Mouse (Mus musculus) hindbrain, postnatal 0 days (tissue): Measurements from ENCODE around the gene Rab5if. TPM values are rescaled to one million over a fixed set of nuclear protein-coding genes. Genes with fewer than 3 reads are reported as not detected.
"Not testable (repeated sequence)": the region's sequence is repeated elsewhere in the genome, so short reads cannot be mapped to it uniquely, and the experiment has no call there.

ENCODE experiments used
- ATAC-seq: fragments of 200-750 bp; cut with Nextera tagmentation; 2 replicates; pipeline ENCODE4 v1.8.0; 2017; ENCODE audit warnings: mild to moderate bottlenecking, moderate TSS enrichment, moderate library complexity
- DNase-seq: peaks from one replicate; pipeline ENCODE4 v3.0.0-alpha.2; 2015; ENCODE audit warnings: low spot score
- H3K27ac ChIP-seq: fragments of 300-500 bp; sonication (generic); 2 replicates; pipeline ENCODE4 v1.5.1; 2014; ENCODE audit warnings: mild to moderate bottlenecking
- H3K27me3 ChIP-seq: fragments of 300-500 bp; sonication (generic); 2 replicates; pipeline ENCODE4 v1.6.1; 2014; ENCODE audit warnings: low read length, mixed read lengths; ENCODE audit not compliant: insufficient read depth
- H3K36me3 ChIP-seq: fragments of 300-500 bp; sonication (generic); 2 replicates; pipeline ENCODE4 v1.6.1; 2014; ENCODE audit warnings: low read length, mixed read lengths; ENCODE audit not compliant: insufficient read depth
- H3K4me1 ChIP-seq: fragments of 300-500 bp; sonication (generic); 2 replicates; pipeline ENCODE4 v1.6.1; 2014; ENCODE audit warnings: antibody characterized with exemption, low read length, mixed read lengths; ENCODE audit not compliant: insufficient read depth
- H3K4me2 ChIP-seq: fragments of 300-500 bp; sonication (generic); 2 replicates; pipeline ENCODE4 v1.6.1; 2014; ENCODE audit warnings: low read depth, mild to moderate bottlenecking, low read length, moderate library complexity, mixed read lengths
- H3K4me3 ChIP-seq: fragments of 300-500 bp; sonication (generic); 2 replicates; pipeline ENCODE4 v1.5.1; 2014; ENCODE audit warnings: low read length
- H3K9ac ChIP-seq: fragments of 300-500 bp; sonication (generic); replicated peaks from 2 replicates; pipeline ENCODE4 v1.6.1; 2014; ENCODE audit warnings: mild to moderate bottlenecking, low read length, moderate library complexity, mixed read lengths
- H3K9me3 ChIP-seq: fragments of 300-500 bp; sonication (generic); 2 replicates; pipeline ENCODE4 v1.6.1; 2016; ENCODE audit warnings: low read length, mixed read lengths
- CTCF ChIP-seq: IDR thresholded peaks from 2 replicates; pipeline ENCODE4 v1.5.1; 2016; ENCODE audit warnings: antibody characterized with exemption, control low read depth, low read depth
- WGBS: fragments of 180-500 bp; shearing (Covaris S2); extraction: QIAGEN DNeasy Blood & Tissue Kit; methylation state at CpG from one replicate; pipeline ENCODE4 v1.1.7; 2014; 5-methylcytosine and 5-hydroxymethylcytosine counted together
- polyA plus RNA-seq: library from polyadenylated mRNA; unstranded; fragments of >200 nt; fragmentation: Nextera tagmentation; extraction: Ambion mirVana; gene quantifications from 2 replicates; pipeline ENCODE4 v1.2.1, GENCODE M21; 2015
- total RNA-seq: library from RNA; depleted of rRNA; stranded (reverse); fragments of >200 nt; gene quantifications from 2 replicates; pipeline ENCODE4 v1.2.3, GENCODE M21; 2014

The Rab5if gene
- total and polyA plus RNA-seq, 2 experiments from 2014 or later, result 135 to 158 TPM

DNA sequence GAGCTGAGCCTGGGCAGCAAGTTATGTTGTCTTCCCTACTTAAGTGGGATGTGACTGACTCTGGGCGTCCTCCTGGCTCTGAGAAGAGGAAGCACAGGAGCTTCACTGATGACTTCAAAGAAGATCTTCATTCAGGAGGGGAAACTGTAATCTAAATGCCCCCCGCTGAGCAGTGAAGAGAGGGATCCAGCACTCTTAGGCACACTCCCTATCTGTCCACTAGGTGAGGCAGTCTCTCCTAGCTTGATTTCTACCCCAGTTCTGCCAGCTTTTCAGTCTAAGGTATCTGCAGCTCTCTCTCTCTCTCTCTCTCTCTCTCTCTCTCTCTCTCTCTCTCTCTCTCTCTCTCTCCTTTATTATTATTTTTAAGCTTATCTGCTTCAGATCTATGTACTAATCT, 40.4 kb downstream of the Rab5if start:
- Histone ChIP-seq H3K4me2 (no peak overlapping the region), H3K4me3 (no peak overlapping the region), H3K27ac (no peak overlapping the region), H3K9ac (no peak overlapping the region), H3K9me3 (no peaks in the 10 kb centered on the region), H3K27me3 (no peaks in the 10 kb centered on the region), H3K36me3 (no peaks in the 10 kb centered on the region), H3K4me1 (no peaks in the 10 kb centered on the region)
- ATAC-seq, result no peak
- TF ChIP-seq CTCF, result peak; percentile 57
- DNase-seq, result no peak
- WGBS, result 46% methylated on average over 2 of the region's 2 CpGs

DNA sequence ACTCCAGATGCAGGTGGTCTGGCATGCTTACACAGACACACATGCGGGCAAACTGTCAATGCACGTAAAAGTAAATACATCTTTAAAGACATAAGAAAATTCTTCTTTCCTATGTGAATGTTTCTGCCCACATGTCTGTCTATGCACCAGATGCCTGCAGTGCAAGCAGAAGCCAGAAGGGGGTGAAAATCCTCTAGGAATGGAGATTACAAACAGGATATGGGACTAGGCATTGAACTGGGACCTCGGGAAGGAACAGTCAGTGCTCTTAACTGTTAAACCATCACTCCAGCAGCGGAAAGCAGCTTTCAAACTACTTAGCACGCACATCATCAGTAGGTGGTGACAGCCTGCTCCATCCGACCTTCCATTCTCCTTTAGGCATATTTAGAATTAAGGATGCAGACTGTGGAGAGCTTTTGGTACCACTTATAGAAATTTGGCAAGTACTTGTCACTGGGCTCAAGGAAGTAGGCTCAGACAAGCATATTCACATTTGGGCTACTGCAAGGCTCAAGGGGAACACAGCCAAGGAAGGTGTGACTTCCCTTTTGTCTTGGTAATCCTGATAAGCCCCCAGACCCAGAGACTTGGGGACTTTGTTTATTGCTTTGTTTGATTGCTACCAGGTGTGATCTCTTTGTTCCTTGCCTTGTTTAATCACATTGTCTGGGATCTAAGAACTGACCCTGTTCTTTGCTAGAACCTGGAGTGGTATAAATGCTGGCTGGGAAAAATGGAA, 42.2 kb downstream of the Rab5if start:
- peak; percentile 82 for TF ChIP-seq CTCF

DNA sequence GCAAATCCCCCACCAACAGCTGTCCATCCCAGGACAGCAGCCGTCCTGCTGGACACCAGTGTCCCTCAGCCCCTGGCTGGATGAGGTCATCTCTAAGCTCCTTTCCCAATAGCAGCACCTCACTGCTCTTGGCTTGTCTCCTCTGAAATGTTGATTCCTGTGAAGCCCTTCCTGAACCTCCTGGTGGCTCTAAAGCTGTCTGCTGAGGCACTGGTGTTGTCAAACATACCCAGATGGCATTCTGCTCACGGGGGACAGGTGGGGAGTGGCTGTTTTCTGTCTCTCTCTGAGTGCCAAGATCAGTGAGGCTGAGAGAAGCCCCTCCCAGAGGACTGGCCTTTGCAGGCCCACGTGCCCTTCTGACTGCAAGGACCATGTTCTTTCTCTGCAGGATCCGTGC, 43.0 kb downstream of the Rab5if start:
- not testable (repeated sequence) for H3K27ac ChIP-seq, H3K27me3 ChIP-seq, H3K9ac ChIP-seq, H3K4me1 ChIP-seq, DNase-seq, H3K4me3 ChIP-seq, H3K9me3 ChIP-seq, H3K36me3 ChIP-seq, H3K4me2 ChIP-seq
- 35% methylated on average over 4 of the region's 4 CpGs for WGBS
- peak; percentile 40; the same call in 1 of the 2 replicates for ATAC-seq

More for the DNA sequence above, 42.2 kb downstream of the Rab5if start:
- no peak overlapping the region for H3K9ac ChIP-seq
- H3K9me3 ChIP-seq, result no peaks in the 10 kb centered on the region
- ATAC-seq, result no peak
- H3K4me3 ChIP-seq, result no peak overlapping the region
- WGBS, result 34% methylated on average over 6 of the region's 6 CpGs
- no peak overlapping the region for H3K27ac ChIP-seq
- H3K36me3 ChIP-seq, result no peaks in the 10 kb centered on the region
- no peaks in the 10 kb centered on the region for H3K27me3 ChIP-seq
- no peaks in the 10 kb centered on the region for H3K4me1 ChIP-seq
- H3K4me2 ChIP-seq, result no peak overlapping the region
- DNase-seq, result peak; percentile 64

GRCm38 (mm10) chr2:156913191-156913590, 50.3 kb downstream of the Rab5if start:
- Histone ChIP-seq H3K4me1 (no peaks in the 10 kb centered on the region; the same call in 1 of the 2 replicates), H3K4me2 (no peak overlapping the region), H3K27me3 (no peaks in the 10 kb centered on the region), H3K4me3 (no peak overlapping the region), H3K9me3 (no peaks in the 10 kb centered on the region), H3K36me3 (no peaks in the 10 kb centered on the region), H3K27ac (no peak overlapping the region), H3K9ac (no peak overlapping the region)
- 54% methylated on average over 5 of the region's 5 CpGs for WGBS
- ATAC-seq (no peak), DNase-seq (peak; percentile 68)
- TF ChIP-seq CTCF, result no peak

DNA sequence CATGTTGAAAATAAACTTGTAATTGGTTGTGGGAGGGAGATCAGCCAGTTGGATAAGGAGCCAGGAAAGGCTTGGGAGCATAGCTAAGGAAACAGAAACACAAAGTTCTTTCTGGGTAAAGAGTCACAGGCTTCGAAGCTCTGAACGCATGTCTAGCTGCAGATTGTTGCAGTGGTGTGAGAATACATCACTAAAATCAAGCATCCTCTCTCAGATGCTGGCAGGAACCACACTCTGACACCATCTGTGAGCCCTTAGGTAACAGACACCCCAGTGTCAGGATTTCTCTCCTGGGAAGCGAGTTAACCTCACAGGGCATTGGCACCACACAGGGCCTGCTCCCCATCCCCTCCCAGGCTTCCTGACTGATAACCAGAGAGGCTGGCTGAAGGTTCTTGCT, 52.6 kb downstream of the Rab5if start:
- Histone ChIP-seq H3K36me3 (no peaks in the 10 kb centered on the region), H3K9me3 (no peaks in the 10 kb centered on the region), H3K4me2 (no peak overlapping the region), H3K4me3 (no peak overlapping the region), H3K9ac (no peak overlapping the region), H3K27me3 (no peaks in the 10 kb centered on the region), H3K27ac (no peak overlapping the region), H3K4me1 (no peaks in the 10 kb centered on the region; the same call in 1 of the 2 replicates)
- TF ChIP-seq CTCF, result no peak
- DNase-seq, result no peak
- 87% methylated on average over 3 of the region's 3 CpGs for WGBS
- ATAC-seq, result no peak

DNA sequence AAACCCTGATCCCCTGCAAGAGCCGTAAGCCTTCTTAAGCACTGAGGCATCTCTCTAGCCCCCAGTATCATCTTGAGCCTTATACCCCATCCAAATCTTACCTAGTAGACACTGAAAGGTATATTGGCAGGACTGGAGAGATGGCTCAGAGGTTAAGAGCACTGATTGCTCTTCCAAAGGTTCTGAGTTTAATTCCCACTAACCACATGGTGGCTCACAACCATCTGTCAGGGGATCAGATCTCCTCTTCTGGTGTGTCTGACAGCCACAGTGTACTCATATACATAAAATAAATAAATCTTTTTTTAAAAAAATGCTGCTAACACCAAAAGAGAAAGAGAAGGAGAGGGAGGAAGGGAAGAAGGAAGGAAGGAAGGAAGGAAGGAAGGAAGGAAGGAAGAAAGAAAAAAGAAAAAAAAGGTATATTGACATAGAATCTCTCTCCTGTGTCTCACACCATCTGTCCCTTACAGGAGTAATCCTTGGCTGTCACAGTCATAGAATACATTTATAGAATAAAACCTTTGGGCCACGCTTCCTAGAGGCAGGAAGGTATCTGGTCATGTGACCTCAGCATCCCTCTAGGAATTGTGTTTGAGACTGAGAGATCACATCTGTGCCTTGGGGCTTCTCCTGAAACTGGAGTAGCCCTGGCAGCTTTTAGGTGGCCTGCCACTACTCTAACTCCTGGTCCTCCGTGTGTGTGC, 53.6 kb downstream of the Rab5if start:
- ATAC-seq (no peak), DNase-seq (no peak)
- H3K4me1 ChIP-seq, result no peaks in the 10 kb centered on the region; the same call in 1 of the 2 replicates
- H3K9ac ChIP-seq, result no peak overlapping the region
- no peak overlapping the region for H3K27ac ChIP-seq
- no peaks in the 10 kb centered on the region for H3K36me3 ChIP-seq
- TF ChIP-seq CTCF, result no peak
- no peak overlapping the region for H3K4me3 ChIP-seq
- H3K27me3 ChIP-seq, result no peaks in the 10 kb centered on the region
- H3K4me2 ChIP-seq, result no peak overlapping the region
- no peaks in the 10 kb centered on the region for H3K9me3 ChIP-seq
- 76% methylated on average over 3 of the region's 3 CpGs for WGBS

DNA sequence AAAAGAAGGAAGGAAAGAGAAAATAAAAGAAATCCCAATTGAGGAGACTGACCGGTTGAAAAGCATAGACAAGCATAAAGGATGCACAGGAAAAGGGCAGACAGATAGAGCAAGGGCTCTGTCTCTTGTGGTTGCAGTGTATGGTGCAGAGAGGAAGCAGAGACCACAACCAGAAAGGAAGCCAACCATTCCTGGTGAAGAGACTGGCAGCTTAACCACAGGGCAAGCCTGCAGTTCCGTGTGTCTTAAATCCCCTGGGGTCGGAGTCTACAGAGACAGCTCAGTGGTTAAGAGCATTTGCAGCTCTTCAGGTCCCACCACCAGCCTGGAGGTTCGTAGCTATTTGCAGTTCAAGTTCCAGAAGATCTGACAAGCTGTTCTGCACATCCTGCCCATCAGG, 55.6 kb downstream of the Rab5if start:
- no peak for TF ChIP-seq CTCF
- no peak for DNase-seq
- no peaks in the 10 kb centered on the region for H3K27me3 ChIP-seq
- no peaks in the 10 kb centered on the region for H3K4me1 ChIP-seq
- H3K36me3 ChIP-seq, result no peaks in the 10 kb centered on the region
- WGBS, result 71% methylated on average over 4 of the region's 4 CpGs
- H3K4me3 ChIP-seq, result no peak overlapping the region
- no peak overlapping the region for H3K9ac ChIP-seq
- no peaks in the 10 kb centered on the region for H3K9me3 ChIP-seq
- no peak overlapping the region for H3K27ac ChIP-seq
- no peak for ATAC-seq
- no peak overlapping the region for H3K4me2 ChIP-seq

DNA sequence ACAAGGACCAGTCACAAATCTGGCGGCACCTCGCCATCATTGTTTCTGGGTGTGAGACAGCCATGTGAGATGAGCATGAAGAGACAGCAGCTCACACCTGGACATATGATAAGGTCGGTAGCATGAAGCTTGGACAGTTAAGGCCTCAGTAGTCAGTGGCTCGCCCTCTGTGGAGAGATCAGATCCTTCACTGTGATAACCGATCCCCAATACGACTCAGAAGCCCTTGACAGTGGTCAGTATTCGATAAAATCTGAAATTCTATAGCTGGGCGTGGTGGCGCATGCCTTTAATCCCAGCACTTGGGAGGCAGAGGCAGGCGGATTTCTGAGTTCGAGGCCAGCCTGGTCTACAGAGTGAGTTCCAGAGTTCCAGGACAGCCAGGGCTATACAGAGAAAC, 56.3 kb downstream of the Rab5if start:
- ATAC-seq, result not testable (repeated sequence)
- WGBS, result 93% methylated on average over 11 of the region's 11 CpGs

More for the DNA sequence above, 56.3 kb downstream of the Rab5if start:
- DNase-seq, H3K4me2 ChIP-seq, H3K27ac ChIP-seq, H3K4me3 ChIP-seq, H3K9ac ChIP-seq, H3K27me3 ChIP-seq, H3K9me3 ChIP-seq, H3K36me3 ChIP-seq, H3K4me1 ChIP-seq: not testable (repeated sequence)
